Mouse (Mus musculus) liver, embryonic 16.5 days (tissue): ENCODE measurements around the gene Hlf. TPM values are rescaled to one million over a fixed set of nuclear protein-coding genes. Genes with fewer than 3 reads are reported as not detected.

Experiments
- ATAC-seq: fragments of 200-750 bp; cut with Nextera tagmentation; 2 replicates; pipeline ENCODE4 v1.8.0; 2017; ENCODE audit warnings: low read depth, mild to moderate bottlenecking, moderate number of reproducible peaks, moderate library complexity
- H3K27ac ChIP-seq: fragments of 300-500 bp; sonication (generic); 2 replicates; pipeline ENCODE4 v1.5.1; 2014; ENCODE audit warnings: mild to moderate bottlenecking, low read length
- H3K27me3 ChIP-seq: fragments of 300-500 bp; sonication (generic); 2 replicates; pipeline ENCODE4 v1.6.1; 2014; ENCODE audit warnings: low read depth, low read length, mixed read lengths; ENCODE audit not compliant: control insufficient read depth, insufficient read depth
- H3K36me3 ChIP-seq: fragments of 300-500 bp; sonication (generic); 2 replicates; pipeline ENCODE4 v1.6.1; 2014; ENCODE audit warnings: mild to moderate bottlenecking; ENCODE audit not compliant: control insufficient read depth, insufficient read depth
- H3K4me1 ChIP-seq: fragments of 300-500 bp; sonication (generic); 2 replicates; pipeline ENCODE4 v1.6.1; 2014; ENCODE audit warnings: low read depth, low read length, mixed read lengths; ENCODE audit not compliant: control insufficient read depth
- H3K4me2 ChIP-seq: fragments of 300-500 bp; sonication (generic); 2 replicates; pipeline ENCODE4 v1.6.1; 2014; ENCODE audit warnings: low read depth, low read length, mixed read lengths
- H3K4me3 ChIP-seq: fragments of 300-500 bp; sonication (generic); 2 replicates; pipeline ENCODE4 v1.5.1; 2014; ENCODE audit warnings: low read depth, mild to moderate bottlenecking, low read length
- H3K9ac ChIP-seq: fragments of 300-500 bp; sonication (generic); 2 replicates; pipeline ENCODE4 v1.6.1; 2014; ENCODE audit warnings: low read depth, low read length
- H3K9me3 ChIP-seq: fragments of 300-500 bp; sonication (generic); replicated peaks from 2 replicates; pipeline ENCODE4 v1.6.1; 2016; ENCODE audit warnings: low read length; ENCODE audit not compliant: control insufficient read depth
- WGBS: fragments of 180-500 bp; shearing (Covaris S2); extraction: QIAGEN DNeasy Blood & Tissue Kit; methylation state at CpG from one replicate; pipeline ENCODE4 v1.1.7; 2014; ENCODE audit not compliant: insufficient replicate concordance; 5-methylcytosine and 5-hydroxymethylcytosine counted together
- polyA plus RNA-seq: library from polyadenylated mRNA; unstranded; fragments of >200 nt; fragmentation: Nextera tagmentation; extraction: Ambion mirVana; gene quantifications from 2 replicates; pipeline ENCODE4 v1.2.1, GENCODE M21; 2015

Hlf gene
- polyA plus RNA-seq, 1 experiment from 2014 or later = 7.1 TPM

DNA sequence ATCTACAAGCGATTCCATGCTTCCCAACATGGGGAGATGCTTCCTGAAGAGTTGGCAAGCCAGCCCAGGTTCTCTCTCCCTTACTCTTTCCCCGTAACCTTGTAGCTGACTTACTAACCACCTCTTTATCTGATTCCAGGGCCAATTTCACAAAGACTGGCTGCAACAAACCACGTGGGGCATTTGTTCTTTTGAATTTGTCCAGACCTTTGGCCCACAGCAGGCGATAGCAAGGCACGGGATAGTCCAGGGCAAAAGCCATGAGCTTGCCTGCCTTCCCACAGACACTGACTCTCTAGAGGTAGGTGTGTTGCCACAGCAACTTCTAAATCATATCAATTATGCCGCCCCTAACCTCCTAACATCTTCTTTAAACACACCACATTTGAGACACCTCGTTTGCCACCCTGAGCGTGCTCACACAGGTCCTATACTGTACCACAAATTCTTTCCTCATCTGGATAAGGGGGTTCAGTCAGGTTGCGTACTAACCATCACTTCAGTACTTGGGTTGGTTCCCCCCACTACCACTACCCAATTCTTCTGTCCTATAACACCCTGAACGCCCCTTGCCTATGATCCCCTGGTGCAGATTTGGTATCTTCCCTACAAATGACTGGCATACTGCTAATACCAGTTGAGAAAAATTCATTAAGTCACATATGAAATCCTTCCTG is 26.7 kb downstream of the Hlf start:
- peak; percentile 89 for ATAC-seq
- WGBS = 56% methylated on average over 10 of the region's 10 CpGs
- no peaks in the 10 kb centered on the region for H3K9me3 ChIP-seq
- H3K27me3 ChIP-seq = no peaks in the 10 kb centered on the region
- H3K9ac ChIP-seq = no peak overlapping the region
- no peak overlapping the region for H3K4me3 ChIP-seq
- H3K36me3 ChIP-seq = no peaks in the 10 kb centered on the region
- H3K4me1 ChIP-seq = peaks cover 9% of the 10 kb centered on the region
- H3K4me2 ChIP-seq = 0 out of 2 replicates have a peak overlapping the region, but pooled peaks have one; percentile 17
- H3K27ac ChIP-seq = peak overlapping the region; percentile 70

DNA sequence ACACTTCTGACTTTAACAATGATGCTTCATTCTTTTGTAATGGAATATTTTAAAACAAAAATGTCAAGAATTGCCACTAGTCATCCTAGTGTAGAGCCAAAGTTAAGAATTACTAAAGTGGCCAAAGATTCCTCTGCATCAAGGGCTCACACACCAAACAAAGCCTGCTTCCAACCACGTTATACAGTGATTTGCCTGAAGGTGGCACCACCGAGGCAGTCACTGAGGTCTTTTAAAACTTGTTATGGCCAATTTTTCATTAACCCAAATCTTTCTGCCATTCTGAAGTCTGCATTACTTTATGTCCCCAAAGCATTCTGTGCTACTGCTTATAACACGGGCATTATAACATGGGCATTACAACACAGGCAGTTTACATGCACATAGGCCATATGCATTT is 27.3 kb downstream of the Hlf start:
- Histone ChIP-seq H3K9me3 (no peaks in the 10 kb centered on the region), H3K9ac (no peak overlapping the region), H3K27ac (peak overlapping the region; percentile 67), H3K27me3 (no peaks in the 10 kb centered on the region), H3K4me2 (0 out of 2 replicates have a peak overlapping the region, but pooled peaks have one; percentile 17), H3K36me3 (no peaks in the 10 kb centered on the region), H3K4me1 (peaks cover 6% of the 10 kb centered on the region), H3K4me3 (no peak overlapping the region)
- 19% methylated on average over 3 of the region's 3 CpGs for WGBS
- ATAC-seq = no peak

DNA sequence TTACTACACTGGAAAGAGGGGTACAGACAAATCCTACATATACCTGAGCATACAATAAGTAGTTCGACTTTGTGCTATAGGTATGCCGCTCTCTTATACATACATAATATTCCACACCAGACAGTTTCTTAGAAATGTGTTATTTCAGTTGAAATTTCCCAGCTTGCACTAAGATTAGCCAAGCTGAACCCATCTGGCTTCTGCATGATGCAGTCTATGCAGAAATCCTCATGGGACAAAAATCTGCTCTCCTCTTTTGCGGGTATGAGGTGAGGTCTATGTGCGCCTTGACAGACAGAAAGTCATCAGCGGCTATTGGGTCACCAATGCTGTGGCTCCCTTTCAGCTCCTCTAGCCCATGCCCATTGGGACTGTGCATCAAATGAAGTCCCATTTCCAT is 30.2 kb downstream of the Hlf start:
- Histone ChIP-seq H3K9ac (no peak overlapping the region), H3K9me3 (no peaks in the 10 kb centered on the region), H3K27me3 (no peaks in the 10 kb centered on the region), H3K4me2 (no peak overlapping the region), H3K4me1 (peaks cover 17% of the 10 kb centered on the region), H3K27ac (no peak overlapping the region), H3K4me3 (no peak overlapping the region), H3K36me3 (no peaks in the 10 kb centered on the region)
- no peak for ATAC-seq
- WGBS = 76% methylated on average over 5 of the region's 5 CpGs

DNA sequence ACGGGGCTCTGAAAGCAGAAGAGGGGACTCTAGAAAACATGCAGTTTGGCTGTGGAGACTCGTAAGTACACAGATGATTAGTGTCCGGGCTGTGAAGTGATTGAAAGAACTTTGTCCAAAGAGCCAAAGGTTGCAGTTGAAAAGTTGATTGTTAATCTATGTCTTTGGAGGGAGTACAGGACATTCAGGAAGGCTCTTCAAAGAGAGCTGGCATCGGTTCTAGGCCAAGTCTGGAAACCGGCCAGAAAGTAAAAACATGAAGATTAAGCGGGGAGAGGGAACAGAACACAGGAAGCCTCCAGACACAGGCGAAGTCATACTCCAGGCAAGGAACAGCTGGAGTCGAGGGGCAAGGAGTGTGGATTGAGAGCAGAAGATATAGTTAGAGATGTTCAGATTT is 32.6 kb downstream of the Hlf start:
- Histone ChIP-seq H3K4me2 (0 out of 2 replicates have a peak overlapping the region, but pooled peaks have one; percentile 7), H3K9me3 (no peaks in the 10 kb centered on the region), H3K36me3 (no peaks in the 10 kb centered on the region), H3K9ac (no peak overlapping the region), H3K27me3 (no peaks in the 10 kb centered on the region), H3K27ac (peak overlapping the region; percentile 71), H3K4me3 (no peak overlapping the region), H3K4me1 (peaks cover 19% of the 10 kb centered on the region)
- 51% methylated on average over 8 of the region's 8 CpGs for WGBS
- peak; percentile 55 for ATAC-seq

DNA sequence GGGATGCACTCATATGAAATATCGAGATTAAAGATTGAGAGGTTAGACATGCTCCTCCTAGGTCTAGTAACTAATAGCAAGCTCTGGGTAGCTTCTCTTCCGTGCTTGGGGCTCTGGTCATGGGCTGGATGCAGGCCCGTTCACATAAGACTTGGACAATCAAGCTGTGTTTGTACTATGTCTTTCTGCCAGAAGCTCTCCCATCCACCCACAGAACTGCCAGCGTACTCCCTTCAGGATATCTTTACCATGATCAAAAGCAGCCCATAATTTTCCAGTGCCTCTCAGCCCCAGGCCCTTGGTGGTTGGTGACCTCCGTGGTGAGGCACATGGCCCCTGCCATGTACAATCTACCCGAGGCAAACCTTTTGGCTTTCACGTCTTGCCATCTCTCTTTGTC is 33.3 kb downstream of the Hlf start:
- no peak overlapping the region for H3K4me3 ChIP-seq
- H3K36me3 ChIP-seq = no peaks in the 10 kb centered on the region
- H3K27me3 ChIP-seq = no peaks in the 10 kb centered on the region
- ATAC-seq = no peak
- H3K9ac ChIP-seq = no peak overlapping the region
- peak overlapping the region; percentile 61 for H3K27ac ChIP-seq
- WGBS = 54% methylated on average over 7 of the region's 7 CpGs
- no peaks in the 10 kb centered on the region for H3K9me3 ChIP-seq
- peaks cover 19% of the 10 kb centered on the region for H3K4me1 ChIP-seq
- no peak overlapping the region for H3K4me2 ChIP-seq

DNA sequence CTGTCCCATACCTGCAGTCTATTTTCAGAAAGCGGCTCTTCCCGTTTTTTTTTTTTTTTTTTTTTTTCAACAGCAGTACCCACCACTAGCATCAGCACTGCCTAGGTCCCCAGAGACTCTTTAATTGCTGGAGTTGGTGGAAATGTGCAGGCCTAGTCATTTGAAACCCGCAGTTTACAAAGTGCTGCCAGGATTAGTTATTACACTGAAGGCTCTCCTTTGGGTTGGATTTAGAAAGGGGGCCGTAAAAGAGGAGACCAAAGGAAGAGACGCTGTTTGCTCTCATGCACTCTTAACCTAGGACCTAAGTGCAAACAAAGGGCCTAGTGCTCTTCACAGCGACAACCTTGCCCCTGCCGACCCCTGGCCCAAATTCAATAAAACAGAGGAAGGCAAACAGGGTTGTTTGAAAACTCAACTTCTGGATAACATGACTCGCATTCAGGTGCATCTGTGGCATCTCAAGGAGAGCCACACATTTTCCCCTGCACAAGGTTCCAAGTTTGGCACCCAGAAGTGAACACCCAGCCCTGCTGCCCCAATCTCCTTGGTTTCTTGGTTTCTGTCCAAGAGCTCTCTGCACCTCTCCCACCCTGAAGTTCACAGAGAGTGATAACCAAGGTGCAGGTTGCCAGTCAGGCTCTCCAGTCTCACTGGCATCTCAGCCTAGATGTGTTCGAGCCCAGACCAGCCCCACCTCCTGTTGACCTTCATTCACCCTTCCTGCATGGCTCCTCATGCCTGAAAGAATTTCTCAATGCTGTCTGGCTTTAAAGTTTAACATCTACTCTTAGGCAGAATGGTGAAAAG is 34.0 kb downstream of the Hlf start:
- H3K9me3 ChIP-seq = no peaks in the 10 kb centered on the region
- no peaks in the 10 kb centered on the region for H3K36me3 ChIP-seq
- peak overlapping the region; percentile 67 for H3K27ac ChIP-seq
- H3K4me2 ChIP-seq = 0 out of 2 replicates have a peak overlapping the region, but pooled peaks have one; percentile 5
- H3K27me3 ChIP-seq = no peaks in the 10 kb centered on the region
- no peak overlapping the region for H3K4me3 ChIP-seq
- ATAC-seq = peak; percentile 61
- 34% methylated on average over 9 of the region's 9 CpGs for WGBS
- no peak overlapping the region; the same call in 1 of the 2 replicates for H3K9ac ChIP-seq
- peaks cover 17% of the 10 kb centered on the region for H3K4me1 ChIP-seq

DNA sequence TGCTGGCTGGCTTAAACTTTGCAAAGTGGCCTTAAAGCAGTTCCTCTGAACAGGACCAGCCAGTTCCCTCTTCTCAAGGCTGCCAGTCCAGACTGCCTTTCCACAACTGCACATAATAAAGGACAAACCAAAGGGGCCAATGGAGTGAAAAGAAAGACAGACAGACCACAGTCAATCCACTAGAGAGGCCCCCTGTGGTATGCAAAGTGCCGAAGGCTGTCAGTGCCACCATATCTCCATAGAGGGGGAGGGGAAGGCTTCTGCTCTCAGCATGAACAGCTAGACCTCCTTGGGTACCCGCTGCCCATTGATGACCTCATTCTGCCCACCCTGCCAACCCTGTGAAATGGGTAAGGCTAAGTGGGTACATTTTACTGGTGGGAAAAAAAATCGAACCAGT is 34.7 kb downstream of the Hlf start:
- Histone ChIP-seq H3K4me2 (0 out of 2 replicates have a peak overlapping the region, but pooled peaks have one; percentile 5), H3K27ac (peak overlapping the region; percentile 67), H3K9ac (no peak overlapping the region; the same call in 1 of the 2 replicates), H3K36me3 (no peaks in the 10 kb centered on the region), H3K4me3 (no peak overlapping the region), H3K9me3 (no peaks in the 10 kb centered on the region), H3K4me1 (peaks cover 17% of the 10 kb centered on the region), H3K27me3 (no peaks in the 10 kb centered on the region)
- ATAC-seq = no peak
- WGBS = 17% methylated on average over 3 of the region's 3 CpGs

DNA sequence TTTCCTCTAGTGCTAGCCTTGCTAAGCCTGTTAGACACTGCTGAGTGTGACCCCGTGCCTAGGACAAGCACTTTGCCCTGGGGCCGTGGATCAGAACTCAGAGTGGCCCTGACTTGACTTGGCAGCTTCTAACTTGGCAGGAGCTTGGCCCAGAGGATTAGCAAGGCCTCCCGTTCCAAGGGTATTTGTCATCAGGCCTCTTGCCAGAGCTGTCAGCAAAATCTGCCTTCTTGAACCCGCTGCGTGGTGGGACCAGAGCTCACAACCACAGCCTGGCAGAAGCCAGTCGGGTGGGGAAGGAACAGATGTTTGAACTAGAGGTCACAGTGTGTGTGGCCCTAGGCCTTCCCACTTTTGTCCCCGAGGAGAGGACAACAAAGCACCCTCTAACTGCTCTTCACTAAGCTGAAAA is 35.4 kb downstream of the Hlf start:
- H3K9me3 ChIP-seq = no peaks in the 10 kb centered on the region
- 41% methylated on average over 7 of the region's 7 CpGs for WGBS
- no peak overlapping the region for H3K9ac ChIP-seq
- no peaks in the 10 kb centered on the region for H3K36me3 ChIP-seq
- H3K4me1 ChIP-seq = peaks cover 17% of the 10 kb centered on the region
- no peaks in the 10 kb centered on the region for H3K27me3 ChIP-seq
- H3K4me3 ChIP-seq = no peak overlapping the region
- peak overlapping the region; percentile 53 for H3K27ac ChIP-seq
- no peak overlapping the region for H3K4me2 ChIP-seq
- ATAC-seq = no peak

DNA sequence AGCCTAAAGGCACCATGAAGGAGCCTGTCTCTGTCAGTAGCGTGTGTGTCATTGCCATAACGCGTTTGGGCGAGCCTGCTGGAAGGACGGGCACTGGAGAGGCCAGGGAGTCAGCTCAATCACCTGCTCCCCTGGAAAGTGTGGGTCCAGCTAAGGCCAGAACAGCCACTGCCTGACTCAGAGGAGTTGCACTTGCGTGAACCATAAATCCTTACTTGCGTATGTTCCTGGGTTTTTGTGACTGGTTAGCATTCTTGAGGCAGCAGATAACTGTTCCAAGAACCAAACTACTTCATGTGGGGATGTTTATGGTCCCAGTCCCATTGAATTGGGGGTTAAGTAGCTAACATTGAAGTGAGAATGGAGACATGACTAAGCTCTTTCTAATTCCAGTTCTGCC is 38.0 kb downstream of the Hlf start:
- Histone ChIP-seq H3K4me3 (no peak overlapping the region), H3K4me2 (no peak overlapping the region), H3K4me1 (peaks cover 17% of the 10 kb centered on the region), H3K9me3 (no peaks in the 10 kb centered on the region), H3K9ac (no peak overlapping the region), H3K36me3 (no peaks in the 10 kb centered on the region), H3K27ac (no peak overlapping the region), H3K27me3 (no peaks in the 10 kb centered on the region)
- ATAC-seq = no peak
- 62% methylated on average over 7 of the region's 7 CpGs for WGBS
